In the genomic region with DNA sequence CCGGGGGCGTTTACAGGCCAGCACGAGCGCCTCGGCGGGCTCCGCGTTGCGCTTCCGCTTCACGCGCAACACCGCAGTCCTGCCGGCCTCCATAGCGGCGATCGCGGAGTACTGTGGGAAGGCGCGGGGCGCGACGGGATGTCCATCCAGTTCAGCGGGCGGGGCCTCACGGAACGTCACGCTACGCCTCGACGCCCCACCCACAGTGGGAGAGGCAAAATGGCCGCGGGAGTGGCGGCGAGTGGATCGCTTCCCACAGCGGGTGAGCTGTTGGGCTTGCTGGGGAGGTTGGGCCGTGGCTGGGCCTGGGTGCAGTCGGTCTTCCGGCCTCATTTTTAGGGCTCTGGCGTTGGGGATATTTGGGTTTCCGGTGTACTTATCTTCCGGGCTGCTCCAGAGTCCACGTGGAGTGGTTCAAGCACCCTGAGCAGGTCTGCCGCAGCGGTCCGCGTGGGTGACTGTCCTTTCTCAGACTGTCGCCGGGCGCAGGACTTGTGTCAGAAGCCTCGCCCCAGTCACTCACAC, we compare ENCODE assay signal across 8 mouse cellular contexts. TPM values are rescaled to one million over a fixed set of nuclear protein-coding genes. Genes with fewer than 3 reads are reported as not detected.
DNase-seq lines count a peak whose midpoint lies in the region; ATAC-seq and TF ChIP-seq lines count a peak whose summit lies in the region.

A gene (minus strand): TSS at position 115 of the 525 bp plus-strand sequence.
A gene (plus strand): TSS at position 116 of the 525 bp plus-strand sequence.

- intact Hi-C loops in left cerebral cortex, postnatal 10 days (cut with DNase I): no loop called here

- H3K4me3 ChIP-seq in cortical plate, adult 2 months (ENCODE audit: insufficient read depth, low read length): peak within 1 kb of the TSS; percentile 73

- TF ChIP-seq POLR2A in cortical plate, adult 2 months (IDR thresholded peaks at IDR 0.05; ENCODE audit: extremely low read depth, insufficient read depth, low read length): peak; percentile 91

- peak; percentile 95 for DNase-seq in gastrocnemius, postnatal 10 days
- DNase-seq in left cerebral cortex, postnatal 10 days (ENCODE audit: extremely low spot score in 1 of 2, low spot score in 2 of 2): peak; percentile 94 to 98
- peak; percentile 97 for DNase-seq in right cerebral cortex, postnatal 25 days
- DNase-seq in urinary bladder, postnatal 4 days (ENCODE audit: low spot score in 2 of 2): peak; percentile 93 to 95

- H3K27ac ChIP-seq in cortical plate, adult 2 months (ENCODE audit: insufficient read depth, low read length): peak within 1 kb of the TSS; percentile 17; the same call in 1 of the 2 replicates

- H3K4me1 ChIP-seq in cortical plate, adult 2 months (ENCODE audit: control insufficient read depth, insufficient read depth, low read length): peaks cover 2% of the 10 kb centered on the region; the same call in 1 of the 2 replicates

- TF ChIP-seq CTCF in cortical plate, adult 2 months (IDR thresholded peaks at IDR 0.05; ENCODE audit: extremely low read depth, insufficient read depth, low read length): no peak

- peak; percentile 90 for ATAC-seq in activated CD4-positive, CD25-positive, alpha-beta regulatory T cell, adult 4 months
- ATAC-seq in inflammation-experienced regulatory T-cells, adult 6 months: peak; percentile 95
- peak; percentile 97 for ATAC-seq in megakaryocyte-erythroid progenitor cell, adult 5-6 weeks (replicated peaks; ENCODE audit: low FRiP score, low TSS enrichment, poor library complexity, severe bottlenecking)

RNA-seq across cellular contexts. Expression of the first gene that starts in this region (rescaled TPM):
- polyA plus RNA-seq in activated CD4-positive, CD25-positive, alpha-beta regulatory T cell, adult 4 months (2017; shearing (Covaris generic)): 10 to 100 TPM; 20.6 to 22.5 TPM
- 26.3 and 28.0 TPM in 2 replicates for polyA plus RNA-seq in cortical plate, adult 2 months (2012; rRNA removed)
- total RNA-seq in gastrocnemius, postnatal 10 days (2021): 10 to 100 TPM; 11.7 to 13.3 TPM
- 10 to 100 TPM; 20.7 to 26.9 (median 23.1) TPM for polyA plus RNA-seq in inflammation-experienced regulatory T-cells, adult 6 months (2017; shearing (Covaris generic))
- 10 to 100 TPM; 28.8 to 30.4 TPM for total RNA-seq in left cerebral cortex, postnatal 10 days (2021)
- 32.7 and 47.9 TPM in 2 replicates for total RNA-seq in megakaryocyte-erythroid progenitor cell, adult 5-6 weeks (2014; fragmentation: Nextera tagmentation)
- total RNA-seq in megakaryocyte-erythroid progenitor cell, adult 5-6 weeks (2017): 50.5 and 58.1 TPM in 2 replicates

RNA-seq across cellular contexts. Expression of the second gene that starts in this region (rescaled TPM):
- 10 to 100 TPM; 19.5 to 31.6 TPM for polyA plus RNA-seq in activated CD4-positive, CD25-positive, alpha-beta regulatory T cell, adult 4 months (2017; shearing (Covaris generic))
- polyA plus RNA-seq in cortical plate, adult 2 months (2012; rRNA removed): 33.9 and 34.4 TPM in 2 replicates
- 10 to 100 TPM; 23.8 to 25.5 TPM for total RNA-seq in gastrocnemius, postnatal 10 days (2021)
- polyA plus RNA-seq in inflammation-experienced regulatory T-cells, adult 6 months (2017; shearing (Covaris generic)): 10 to 100 TPM; 16.6 to 35.3 (median 27.0) TPM
- total RNA-seq in left cerebral cortex, postnatal 10 days (2021): 10 to 100 TPM; 42.5 to 43.2 TPM
- total RNA-seq in megakaryocyte-erythroid progenitor cell, adult 5-6 weeks (2014; fragmentation: Nextera tagmentation): 30.3 and 47.7 TPM in 2 replicates
- total RNA-seq in megakaryocyte-erythroid progenitor cell, adult 5-6 weeks (2017): 55.0 and 60.4 TPM in 2 replicates

Comparison
In these comparisons a context has a peak if more than half of its experiments do, and no peak if none do; other contexts are left out.
1. Peak in every context shown above with its lines: DNase-seq, ATAC-seq, H3K4me3 ChIP-seq and H3K27ac ChIP-seq.